Mouse (Mus musculus): Measurements from ENCODE around the gene Lpcat2b. TPM values are rescaled to one million over a fixed set of nuclear protein-coding genes. Genes with fewer than 3 reads are reported as not detected.

The Lpcat2b gene
- polyA plus RNA-seq, 1 experiment = not detected

DNA sequence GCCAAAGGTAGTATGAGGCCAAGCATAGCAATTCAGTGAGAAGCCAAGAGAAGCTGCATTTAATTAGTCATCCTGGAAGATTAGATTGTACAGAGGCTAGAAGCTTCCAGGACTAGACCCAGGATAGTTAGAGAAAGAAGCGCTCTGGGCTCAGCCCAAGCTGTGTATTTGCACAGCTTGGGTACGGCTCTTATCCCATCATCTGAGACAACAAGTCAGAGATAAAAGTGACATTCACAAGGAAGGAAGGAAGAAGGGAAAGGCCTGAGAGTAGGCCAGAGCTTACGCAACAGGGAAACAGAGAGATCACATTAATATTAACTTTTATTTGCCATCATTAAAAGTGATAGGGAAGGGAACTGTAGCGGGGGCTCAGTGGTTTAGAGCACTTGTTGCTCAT, 16.6 kb downstream of the Lpcat2b start:
- Histone ChIP-seq H3K27me3 (ENCODE audit: control insufficient read depth, insufficient read depth, insufficient read length) (no peaks in the 10 kb centered on the region), H3ac (ENCODE audit: control insufficient read depth, insufficient read length, low read depth) (no peak overlapping the region), H3K79me2 (ENCODE audit: control insufficient read depth, insufficient read depth) (no peaks in the 10 kb centered on the region), H3K36me3 (ENCODE audit: control insufficient read depth, insufficient read depth) (no peaks in the 10 kb centered on the region), H3K79me3 (ENCODE audit: low read depth) (no peaks in the 10 kb centered on the region), H3K4me3 (ENCODE audit: insufficient read depth, poor library complexity, severe bottlenecking) (no peak overlapping the region)
- TF ChIP-seq CTCF (IDR thresholded peaks at IDR 0.05; ENCODE audit: control insufficient read depth, insufficient read depth, insufficient read length) = no peak
- no peak for TF ChIP-seq USF1 (IDR thresholded peaks at IDR 0.05; ENCODE audit: low read depth)
- TF ChIP-seq CEBPB (IDR thresholded peaks at IDR 0.05; ENCODE audit: low read depth) = no peak
- TF ChIP-seq MYOG (IDR thresholded peaks at IDR 0.05; ENCODE audit: control insufficient read depth, extremely low read depth, insufficient read length) = no peak
- TF ChIP-seq FOSL1 (IDR thresholded peaks at IDR 0.05; ENCODE audit: insufficient read depth, low read length, poor library complexity, severe bottlenecking) = no peak
- no peak for TF ChIP-seq MYOD1 (IDR thresholded peaks at IDR 0.05; ENCODE audit: control insufficient read depth, insufficient read length, low read depth)
- no peak for TF ChIP-seq MAX (IDR thresholded peaks at IDR 0.05)

DNA sequence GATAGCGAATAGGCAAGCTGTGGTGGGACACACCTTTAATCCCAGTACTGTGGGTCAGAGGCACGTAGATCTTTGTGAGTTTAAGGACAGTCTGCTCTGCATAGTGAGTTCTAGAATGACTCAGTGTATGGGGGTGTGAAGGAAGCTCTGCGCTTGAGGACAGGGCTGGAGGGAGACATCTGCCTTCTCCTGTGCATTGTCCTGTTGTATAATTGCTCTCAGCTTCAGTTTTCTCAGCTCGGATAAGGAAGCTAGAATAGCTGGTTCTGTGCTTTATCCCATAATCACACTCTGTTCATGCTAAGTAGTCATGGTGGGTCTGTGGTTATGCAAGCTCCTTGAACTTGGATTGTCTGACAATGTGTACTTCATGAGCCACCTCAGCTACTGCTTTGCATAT, 17.4 kb downstream of the Lpcat2b start:
- no peak overlapping the region for H3ac ChIP-seq (ENCODE audit: control insufficient read depth, insufficient read length, low read depth)
- TF ChIP-seq MAX (IDR thresholded peaks at IDR 0.05) = no peak
- no peak for TF ChIP-seq FOSL1 (IDR thresholded peaks at IDR 0.05; ENCODE audit: insufficient read depth, low read length, poor library complexity, severe bottlenecking)
- TF ChIP-seq CEBPB (IDR thresholded peaks at IDR 0.05; ENCODE audit: low read depth) = no peak
- TF ChIP-seq CTCF (IDR thresholded peaks at IDR 0.05; ENCODE audit: control insufficient read depth, insufficient read depth, insufficient read length) = no peak
- no peak for TF ChIP-seq MYOD1 (IDR thresholded peaks at IDR 0.05; ENCODE audit: control insufficient read depth, insufficient read length, low read depth)
- no peak for TF ChIP-seq MYOG (IDR thresholded peaks at IDR 0.05; ENCODE audit: control insufficient read depth, extremely low read depth, insufficient read length)
- no peak for TF ChIP-seq USF1 (IDR thresholded peaks at IDR 0.05; ENCODE audit: low read depth)
- no peaks in the 10 kb centered on the region for H3K27me3 ChIP-seq (ENCODE audit: control insufficient read depth, insufficient read depth, insufficient read length)
- H3K79me3 ChIP-seq (ENCODE audit: low read depth) = no peaks in the 10 kb centered on the region
- no peak overlapping the region for H3K4me3 ChIP-seq (ENCODE audit: insufficient read depth, poor library complexity, severe bottlenecking)
- H3K36me3 ChIP-seq (ENCODE audit: control insufficient read depth, insufficient read depth) = no peaks in the 10 kb centered on the region
- H3K79me2 ChIP-seq (ENCODE audit: control insufficient read depth, insufficient read depth) = no peaks in the 10 kb centered on the region

DNA sequence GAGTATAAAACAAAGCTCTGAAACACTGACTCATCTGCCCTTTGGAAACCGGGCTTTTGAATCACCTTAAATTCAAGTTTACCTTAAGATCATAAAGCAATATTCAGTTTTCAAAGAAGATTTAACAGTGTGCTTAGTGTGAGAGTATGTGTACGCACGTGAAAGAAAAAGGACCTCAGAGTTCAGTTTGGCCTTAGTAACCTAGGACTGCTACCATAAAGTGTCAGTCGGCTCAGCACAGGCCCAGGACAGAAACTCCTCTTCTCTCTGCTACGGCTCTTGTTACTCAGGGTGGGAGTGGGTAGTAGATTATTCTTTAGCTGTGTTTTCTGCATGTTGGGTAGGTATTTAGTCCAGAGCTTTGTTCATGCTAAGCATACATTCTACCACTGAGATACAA, 18.3 kb downstream of the Lpcat2b start:
- Histone ChIP-seq H3K79me3 (ENCODE audit: low read depth) (no peaks in the 10 kb centered on the region), H3K27me3 (ENCODE audit: control insufficient read depth, insufficient read depth, insufficient read length) (no peaks in the 10 kb centered on the region), H3K79me2 (ENCODE audit: control insufficient read depth, insufficient read depth) (no peaks in the 10 kb centered on the region), H3K4me3 (ENCODE audit: insufficient read depth, poor library complexity, severe bottlenecking) (no peak overlapping the region), H3K36me3 (ENCODE audit: control insufficient read depth, insufficient read depth) (no peaks in the 10 kb centered on the region), H3ac (ENCODE audit: control insufficient read depth, insufficient read length, low read depth) (no peak overlapping the region)
- TF ChIP-seq CEBPB (IDR thresholded peaks at IDR 0.05; ENCODE audit: low read depth) = no peak
- no peak for TF ChIP-seq FOSL1 (IDR thresholded peaks at IDR 0.05; ENCODE audit: insufficient read depth, low read length, poor library complexity, severe bottlenecking)
- no peak for TF ChIP-seq CTCF (IDR thresholded peaks at IDR 0.05; ENCODE audit: control insufficient read depth, insufficient read depth, insufficient read length)
- no peak for TF ChIP-seq MAX (IDR thresholded peaks at IDR 0.05)
- no peak for TF ChIP-seq MYOD1 (IDR thresholded peaks at IDR 0.05; ENCODE audit: control insufficient read depth, insufficient read length, low read depth)
- TF ChIP-seq MYOG (IDR thresholded peaks at IDR 0.05; ENCODE audit: control insufficient read depth, extremely low read depth, insufficient read length) = no peak
- no peak for TF ChIP-seq USF1 (IDR thresholded peaks at IDR 0.05; ENCODE audit: low read depth)

DNA sequence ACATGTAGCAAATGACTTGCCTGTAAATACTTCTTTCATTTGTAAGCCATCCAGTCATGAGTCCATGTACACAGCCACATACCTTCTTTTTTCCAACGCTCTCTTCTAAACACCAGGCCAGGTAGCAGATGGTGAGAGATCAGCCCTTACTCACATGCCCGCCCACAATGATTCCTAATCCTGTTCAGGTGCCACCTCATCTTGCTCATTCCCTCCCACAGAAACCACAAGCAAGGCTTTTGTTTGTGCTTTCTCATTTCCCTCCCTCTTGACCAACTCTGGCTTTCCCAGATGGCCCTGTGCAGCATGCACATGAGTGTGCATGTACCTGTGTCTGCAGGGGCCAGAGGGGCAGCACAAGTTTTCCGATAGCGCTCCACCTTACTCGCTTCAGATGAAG, 18.9 kb downstream of the Lpcat2b start:
- no peaks in the 10 kb centered on the region for H3K79me3 ChIP-seq (ENCODE audit: low read depth)
- H3K4me3 ChIP-seq (ENCODE audit: insufficient read depth, poor library complexity, severe bottlenecking) = no peak overlapping the region
- TF ChIP-seq CEBPB (IDR thresholded peaks at IDR 0.05; ENCODE audit: low read depth) = no peak
- TF ChIP-seq FOSL1 (IDR thresholded peaks at IDR 0.05; ENCODE audit: insufficient read depth, low read length, poor library complexity, severe bottlenecking) = no peak
- TF ChIP-seq MYOG (IDR thresholded peaks at IDR 0.05; ENCODE audit: control insufficient read depth, extremely low read depth, insufficient read length) = no peak
- TF ChIP-seq USF1 (IDR thresholded peaks at IDR 0.05; ENCODE audit: low read depth) = no peak
- no peak for TF ChIP-seq MYOD1 (IDR thresholded peaks at IDR 0.05; ENCODE audit: control insufficient read depth, insufficient read length, low read depth)
- no peak for TF ChIP-seq CTCF (IDR thresholded peaks at IDR 0.05; ENCODE audit: control insufficient read depth, insufficient read depth, insufficient read length)
- TF ChIP-seq MAX (IDR thresholded peaks at IDR 0.05) = no peak
- H3K27me3 ChIP-seq (ENCODE audit: control insufficient read depth, insufficient read depth, insufficient read length) = no peaks in the 10 kb centered on the region
- no peaks in the 10 kb centered on the region for H3K79me2 ChIP-seq (ENCODE audit: control insufficient read depth, insufficient read depth)
- H3ac ChIP-seq (ENCODE audit: control insufficient read depth, insufficient read length, low read depth) = no peak overlapping the region
- H3K36me3 ChIP-seq (ENCODE audit: control insufficient read depth, insufficient read depth) = no peaks in the 10 kb centered on the region

DNA sequence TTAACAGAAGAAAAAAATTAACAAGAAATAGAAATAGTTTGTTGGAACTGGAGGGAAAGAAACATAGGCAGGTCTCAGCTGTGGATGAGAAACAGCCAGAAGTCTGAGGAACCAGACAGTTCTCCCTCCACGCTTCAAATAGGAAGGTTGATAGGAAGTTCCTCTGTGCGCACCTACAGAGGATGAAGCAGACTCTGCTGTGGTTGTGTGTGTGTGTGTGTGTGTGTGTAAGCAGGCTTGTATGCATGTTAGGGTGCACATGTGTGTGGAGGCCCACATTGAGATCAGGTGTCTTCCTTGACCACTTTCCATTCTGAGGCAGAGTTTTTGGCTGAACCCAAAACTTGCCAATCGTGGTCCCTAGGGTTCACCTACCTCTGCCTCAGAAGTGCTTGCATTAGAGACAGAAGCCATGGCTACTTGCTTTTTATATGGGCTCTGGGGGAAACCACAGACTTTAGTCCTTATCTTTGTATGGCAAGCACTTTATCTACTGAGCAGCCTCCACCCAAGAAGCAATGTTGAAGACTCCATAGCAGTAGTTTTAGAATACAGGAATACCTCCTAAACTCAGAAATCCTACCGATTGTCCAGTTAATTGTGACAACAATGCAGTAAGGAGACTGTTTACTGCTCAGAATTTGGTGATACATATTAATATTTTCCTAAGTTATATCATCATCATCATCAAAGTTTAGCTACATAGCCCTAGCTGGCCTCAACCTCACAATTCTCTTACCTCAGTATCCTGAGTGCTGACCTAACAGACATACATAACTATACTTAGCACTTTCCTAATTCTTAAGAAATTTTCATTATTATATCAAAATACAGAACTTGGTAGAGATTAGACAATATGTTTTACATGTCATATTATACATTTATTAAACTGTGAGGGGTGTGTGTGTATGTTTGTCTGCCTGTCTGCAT, 31.1 kb downstream of the Lpcat2b start:
- TF ChIP-seq USF1 (IDR thresholded peaks at IDR 0.05; ENCODE audit: low read depth) = no peak
- TF ChIP-seq MAX (IDR thresholded peaks at IDR 0.05) = no peak
- no peak for TF ChIP-seq MYOD1 (IDR thresholded peaks at IDR 0.05; ENCODE audit: control insufficient read depth, insufficient read length, low read depth)
- no peak for TF ChIP-seq FOSL1 (IDR thresholded peaks at IDR 0.05; ENCODE audit: insufficient read depth, low read length, poor library complexity, severe bottlenecking)
- no peak for TF ChIP-seq MYOG (IDR thresholded peaks at IDR 0.05; ENCODE audit: control insufficient read depth, extremely low read depth, insufficient read length)
- no peak for TF ChIP-seq CTCF (IDR thresholded peaks at IDR 0.05; ENCODE audit: control insufficient read depth, insufficient read depth, insufficient read length)
- TF ChIP-seq CEBPB (IDR thresholded peaks at IDR 0.05; ENCODE audit: low read depth) = no peak
- Histone ChIP-seq H3K79me3 (ENCODE audit: low read depth) (no peaks in the 10 kb centered on the region), H3K79me2 (ENCODE audit: control insufficient read depth, insufficient read depth) (no peaks in the 10 kb centered on the region), H3K27me3 (ENCODE audit: control insufficient read depth, insufficient read depth, insufficient read length) (no peaks in the 10 kb centered on the region), H3ac (ENCODE audit: control insufficient read depth, insufficient read length, low read depth) (no peak overlapping the region), H3K4me3 (ENCODE audit: insufficient read depth, poor library complexity, severe bottlenecking) (no peak overlapping the region), H3K36me3 (ENCODE audit: control insufficient read depth, insufficient read depth) (no peaks in the 10 kb centered on the region)

Data from C2C12 (cell line).